Mouse (Mus musculus) inflammation-experienced regulatory T-cells, adult 6 months (primary cell): ENCODE data around the gene Ubl3. TPM values are rescaled to one million over a fixed set of nuclear protein-coding genes. Genes with fewer than 3 reads are reported as not detected.

Experiments
- ATAC-seq: one replicate; pipeline ENCODE4 v1.8.0; 2017
- polyA plus RNA-seq, 3 experiments: library from polyadenylated mRNA; unstranded; fragments of 100-300 nt; shearing (Covaris generic); gene quantifications; one replicate each; pipeline ENCODE4 v1.2.1; 2017

Ubl3 gene
- polyA plus RNA-seq: 10 to 100 TPM; 84.6 to 85.6 (median 85.1) TPM

DNA sequence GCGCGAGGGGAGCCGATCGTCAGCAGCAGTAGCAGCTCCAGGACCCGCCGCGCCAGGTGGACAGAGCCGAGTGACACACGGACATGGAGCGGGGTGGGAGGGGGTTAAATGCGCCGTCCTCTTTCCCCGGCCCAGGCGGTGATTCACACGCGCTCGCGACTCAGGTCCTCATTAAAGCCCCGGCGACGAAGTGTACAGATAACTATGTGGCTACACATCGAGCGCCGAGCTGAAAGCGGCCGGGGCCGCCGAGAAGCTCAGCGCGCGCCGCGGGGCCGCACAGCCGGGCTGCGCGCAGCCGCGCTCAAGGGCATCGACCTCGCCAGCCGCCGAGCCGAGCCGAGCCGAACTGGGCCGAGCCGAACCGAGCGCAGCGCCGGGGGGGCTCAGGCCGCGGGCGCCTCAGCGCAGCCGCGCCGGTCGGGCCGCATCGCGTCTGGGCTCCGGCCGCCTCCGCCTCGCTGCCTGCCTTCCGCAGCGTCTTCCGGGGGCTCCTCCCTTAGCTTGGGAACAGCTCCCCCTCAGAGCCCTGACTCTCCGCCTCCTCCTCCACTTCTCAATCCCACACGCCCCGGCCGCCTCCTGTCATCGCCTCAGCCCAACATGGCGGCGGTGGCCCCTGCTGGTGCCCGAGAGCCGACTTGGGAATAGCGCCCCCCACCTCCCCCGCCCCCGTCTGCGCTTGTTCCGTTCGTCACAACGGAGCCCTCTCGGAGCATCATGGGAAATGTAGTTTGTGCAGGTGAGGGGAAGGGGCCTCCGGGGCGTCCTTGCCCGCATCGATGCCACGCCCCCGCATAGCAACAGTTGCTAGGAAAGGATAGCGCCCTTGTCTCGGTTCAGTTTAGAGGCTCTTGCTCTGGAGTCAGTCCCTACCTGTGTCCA, at the start of gene Ubl3:
Ubl3 (minus strand) TSS at position 603 of the 885 bp plus-strand sequence.
- ATAC-seq: peak; percentile 63

DNA sequence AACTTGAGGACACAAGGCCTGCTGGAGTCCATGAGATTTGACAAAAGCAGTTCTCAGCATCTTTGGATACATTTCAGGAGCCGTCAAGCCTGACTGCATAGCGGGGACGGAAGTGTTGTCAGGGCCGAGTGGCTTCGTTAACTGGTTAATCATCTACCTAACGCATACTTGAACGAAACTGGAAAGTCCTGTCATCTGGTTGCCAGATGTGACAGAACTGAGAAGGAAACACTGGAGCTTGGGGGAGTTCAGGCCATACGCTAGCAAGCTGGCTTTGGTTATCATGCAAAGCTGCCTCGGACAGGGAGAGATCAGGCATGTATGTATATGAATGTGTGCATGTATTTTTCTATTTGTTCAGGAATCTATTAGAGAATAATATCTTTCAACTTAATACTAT, 45.8 kb upstream of the Ubl3 start:
- no peak for ATAC-seq

DNA sequence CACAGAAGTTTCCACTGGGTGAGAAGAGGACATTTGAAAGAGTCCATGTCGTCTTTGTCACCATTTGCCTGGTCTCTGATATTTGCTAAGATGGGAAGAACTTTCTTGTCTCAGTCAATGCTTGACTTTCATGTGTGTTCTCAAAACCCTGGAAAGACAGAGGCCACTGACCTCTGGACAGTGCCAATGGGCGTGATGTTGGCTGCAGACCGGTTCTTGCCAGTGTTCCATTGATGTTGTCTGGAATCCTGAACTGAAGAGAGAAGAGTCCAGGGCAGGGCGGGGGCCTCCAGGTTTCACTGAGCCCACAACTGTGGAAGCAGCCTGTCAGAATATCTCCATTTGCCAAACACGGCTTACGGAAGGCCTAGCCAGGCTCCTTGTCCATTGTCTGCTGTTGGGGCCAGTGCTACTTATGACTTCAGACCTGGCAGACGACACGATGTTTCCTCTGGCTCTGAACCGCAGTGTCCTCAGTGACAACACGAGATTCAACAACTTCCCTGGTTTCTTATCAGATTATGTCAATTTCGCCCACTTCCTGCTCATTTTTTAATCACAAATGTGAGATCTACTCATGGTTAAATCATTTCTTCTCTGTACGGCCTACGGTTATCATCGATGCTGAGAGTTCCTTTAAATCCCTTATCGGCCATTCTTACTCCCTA, 43.6 kb upstream of the Ubl3 start:
- peak; percentile 79 for ATAC-seq

DNA sequence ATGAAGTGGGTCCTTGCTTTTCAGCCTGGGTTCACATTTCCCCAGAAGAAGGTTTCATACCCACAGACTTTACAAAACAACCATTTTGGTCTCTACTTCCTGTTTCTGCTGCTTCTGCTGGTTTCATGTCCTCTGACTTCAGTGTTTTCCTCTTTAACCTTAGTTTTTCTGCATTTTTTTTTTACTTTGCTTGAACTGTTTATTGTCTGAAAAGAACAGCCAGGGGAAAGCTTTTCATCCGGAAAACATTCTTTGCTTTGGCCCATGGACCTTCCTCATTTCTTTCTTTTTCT, 42.8 kb upstream of the Ubl3 start:
- ATAC-seq: peak; percentile 41

DNA sequence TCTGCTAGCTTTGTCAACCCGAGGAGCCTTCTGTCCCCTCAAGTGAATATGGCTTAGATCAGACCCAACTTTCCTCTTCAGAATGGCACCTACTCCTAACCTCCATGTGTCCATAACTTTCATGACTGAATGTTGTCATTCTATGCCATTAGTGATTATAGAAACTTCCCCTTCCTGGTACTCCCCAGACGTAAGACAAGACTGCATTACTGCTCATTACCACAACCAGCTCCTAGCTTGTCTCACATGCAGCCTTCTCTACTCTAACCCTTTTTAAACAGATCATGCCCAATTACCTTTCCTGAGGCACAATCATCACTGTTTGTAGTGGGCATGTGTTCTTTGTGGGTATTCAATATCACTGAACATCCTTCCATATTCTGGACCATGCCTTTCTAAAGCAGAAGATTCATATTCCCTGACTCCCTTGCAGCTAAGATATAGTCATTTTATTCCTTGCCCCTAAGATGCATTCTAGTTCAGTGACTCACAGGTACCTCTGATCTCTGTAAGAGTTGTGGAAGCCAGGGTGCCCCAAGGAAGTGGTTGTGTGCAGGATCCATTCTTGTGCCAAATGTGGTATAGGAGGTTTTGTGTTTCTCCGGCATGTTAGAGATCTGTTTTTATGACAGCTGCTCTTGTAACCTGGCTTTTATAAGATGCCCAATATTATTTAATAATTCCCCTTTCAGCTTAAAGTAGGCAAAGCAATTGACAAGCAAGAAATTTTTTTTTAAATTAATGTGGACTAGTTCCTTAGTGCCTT, 42.3 kb upstream of the Ubl3 start:
- ATAC-seq: peak; percentile 66

DNA sequence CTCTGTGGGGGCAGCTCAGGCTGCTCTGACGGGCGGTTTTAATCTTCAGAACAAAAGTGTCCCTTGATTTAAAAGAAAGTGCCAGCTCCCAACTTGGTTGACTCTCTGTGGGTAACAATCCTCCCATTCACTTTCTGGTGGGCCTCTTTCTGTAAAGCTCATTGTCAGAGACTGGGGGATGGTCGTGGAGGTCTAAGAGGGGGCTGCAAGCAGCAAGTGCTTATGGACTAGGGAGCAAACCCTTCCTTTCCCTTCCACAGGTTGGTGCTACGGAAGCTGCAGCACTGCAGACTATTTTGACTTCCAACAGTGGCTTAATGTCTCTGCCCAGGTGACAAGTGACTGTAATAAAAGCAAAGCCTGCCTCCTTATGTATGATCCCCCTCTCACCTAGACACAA, 41.0 kb upstream of the Ubl3 start:
- ATAC-seq: no peak

DNA sequence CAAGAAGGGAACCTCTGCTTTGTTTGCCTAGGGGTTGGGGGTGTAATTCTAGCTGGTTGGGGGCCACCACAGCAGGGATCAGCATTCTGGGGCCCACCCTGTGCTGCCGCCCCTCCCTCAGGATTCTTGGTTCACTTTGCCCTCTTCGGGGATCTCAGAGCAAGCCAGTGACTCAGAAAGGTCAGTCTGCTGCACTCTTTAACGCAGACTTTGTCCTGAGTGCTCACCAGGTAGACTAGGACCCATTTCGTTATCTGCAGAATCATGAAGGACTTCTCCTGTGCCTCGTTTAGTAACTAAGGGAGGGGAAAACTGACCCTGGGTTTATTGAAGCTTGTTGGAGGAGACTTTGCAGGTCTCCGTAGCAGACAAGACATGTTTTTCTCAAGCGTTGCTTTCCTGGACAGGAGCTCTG, 38.9 kb upstream of the Ubl3 start:
- no peak for ATAC-seq

DNA sequence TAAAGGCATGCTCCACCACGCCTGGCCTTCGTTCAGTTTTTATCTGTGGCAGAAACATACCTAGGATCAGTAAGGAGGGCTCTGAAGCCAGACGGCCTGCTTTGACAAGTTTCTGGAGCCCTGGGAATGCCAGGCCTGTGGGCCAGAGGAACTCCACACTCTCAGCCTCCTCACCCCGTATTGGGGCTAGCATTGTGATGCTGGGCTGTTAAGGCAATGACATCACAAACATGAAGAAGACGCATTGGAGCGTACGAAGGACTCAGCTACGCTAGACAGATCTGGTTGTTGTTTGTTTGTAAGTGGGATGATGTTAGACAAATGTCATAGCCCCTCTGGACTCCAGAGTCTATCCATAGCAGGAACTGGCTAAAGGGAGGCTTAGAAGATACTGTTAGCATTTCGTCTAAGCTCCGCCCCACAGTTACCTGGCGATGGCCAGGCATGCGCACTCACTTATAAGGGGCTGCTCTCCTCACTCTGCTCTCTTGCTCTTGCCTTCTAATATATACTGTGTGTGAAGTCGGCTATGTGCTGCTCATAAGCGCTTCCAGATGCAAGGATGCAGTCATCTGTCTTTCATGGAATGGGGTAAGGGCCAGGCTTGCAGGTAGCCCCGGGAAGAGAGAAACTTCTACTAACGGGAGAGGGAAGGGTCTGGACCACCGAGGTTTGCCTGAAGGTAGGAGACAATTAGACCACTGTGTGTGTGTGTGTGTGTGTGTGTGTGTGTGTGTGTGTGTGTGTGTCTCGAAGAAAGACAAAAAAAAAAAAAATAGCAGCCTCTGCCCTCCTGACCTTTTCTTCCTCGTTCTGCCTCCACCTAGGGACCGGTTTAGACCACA, 38.2 kb upstream of the Ubl3 start:
- ATAC-seq: no peak

DNA sequence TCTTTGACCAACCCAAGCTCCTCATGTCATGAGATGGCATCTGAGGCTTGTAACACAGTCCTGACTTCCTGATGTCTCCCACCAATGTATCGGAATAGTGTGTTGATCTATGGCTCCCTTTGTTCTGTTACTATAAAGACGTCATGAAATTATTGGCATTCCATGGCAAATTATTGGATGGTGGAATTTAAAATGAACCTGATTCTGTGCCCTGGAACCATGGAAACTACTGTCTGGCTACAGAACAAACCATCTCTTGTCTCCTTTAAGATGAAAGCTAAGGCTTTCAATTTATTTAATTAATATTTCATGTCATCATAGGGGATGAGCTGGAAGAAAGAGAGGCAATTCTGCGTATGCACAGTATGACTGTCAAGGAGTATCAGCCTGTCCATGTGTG, 36.4 kb upstream of the Ubl3 start:
- ATAC-seq: no peak

DNA sequence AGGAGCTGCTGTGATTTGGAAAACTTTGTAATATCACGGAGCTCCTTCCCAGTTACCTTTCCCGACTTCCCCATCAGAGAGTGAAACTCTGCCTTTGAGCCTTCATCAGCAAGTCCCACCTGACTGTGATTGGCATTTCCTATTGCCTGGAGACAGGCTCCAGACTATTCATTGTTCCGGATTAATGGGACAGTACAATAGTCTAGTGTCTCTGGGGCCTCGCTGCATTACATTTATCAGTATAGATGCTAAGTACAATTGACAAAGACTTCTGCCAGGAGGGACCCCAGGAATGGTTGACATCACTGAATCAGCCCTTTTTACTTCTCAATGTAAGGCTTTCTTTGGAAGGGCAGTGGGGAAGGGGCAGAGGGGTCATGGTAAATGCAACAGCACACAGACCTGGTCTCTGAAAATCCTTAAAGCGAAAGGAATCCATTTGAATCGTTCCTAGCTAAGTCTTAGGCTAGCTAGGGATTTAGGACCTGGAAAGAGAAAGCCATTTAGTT, 35.6 kb upstream of the Ubl3 start:
- no peak for ATAC-seq

DNA sequence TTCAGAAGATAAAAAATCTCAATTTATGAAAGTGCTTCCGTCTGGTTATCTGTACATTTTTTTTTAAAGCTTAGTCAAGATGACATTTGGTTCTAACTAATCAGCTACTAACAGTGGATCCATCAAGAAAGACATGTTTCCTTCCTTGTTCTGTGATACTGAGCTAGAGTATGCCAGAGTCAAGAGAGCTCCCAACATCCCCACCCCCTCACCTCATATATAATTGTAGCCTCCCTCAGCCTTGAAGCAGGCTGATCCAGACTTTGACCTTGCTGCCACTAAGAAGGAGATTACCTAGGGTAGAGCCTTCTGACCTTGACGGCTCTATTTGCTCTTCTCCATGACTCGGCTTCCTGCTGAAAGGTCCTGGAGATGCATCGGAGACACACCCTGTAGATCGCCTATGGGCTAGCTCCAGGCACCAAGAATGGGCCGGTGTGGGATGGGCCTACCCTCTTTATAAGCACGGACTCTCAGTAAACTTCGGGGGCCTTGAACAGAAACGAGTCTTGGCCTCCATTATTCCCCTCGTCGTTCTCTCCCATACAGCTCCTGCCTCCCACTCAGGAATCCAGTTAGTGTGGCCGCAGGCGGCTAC, 27.9 kb upstream of the Ubl3 start:
- ATAC-seq: no peak

DNA sequence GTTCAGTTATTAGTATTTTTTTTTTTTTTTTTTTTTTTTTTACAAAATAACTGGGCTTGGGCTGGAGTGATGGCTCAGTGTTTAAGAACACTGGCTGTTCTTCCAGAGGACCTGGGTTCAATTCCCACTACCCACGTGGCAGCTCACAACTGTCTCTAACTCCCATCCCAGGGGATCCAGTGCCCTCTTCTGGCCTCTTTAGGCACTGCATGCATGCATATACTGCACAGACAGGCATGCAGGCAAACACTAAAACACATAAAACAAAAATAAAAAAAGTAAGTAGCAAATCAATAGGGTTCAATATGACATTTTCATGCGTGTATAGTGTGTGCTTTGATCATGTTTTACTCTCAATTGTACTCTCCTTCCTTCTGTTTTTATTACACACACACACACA, 26.6 kb upstream of the Ubl3 start:
- ATAC-seq: no peak

DNA sequence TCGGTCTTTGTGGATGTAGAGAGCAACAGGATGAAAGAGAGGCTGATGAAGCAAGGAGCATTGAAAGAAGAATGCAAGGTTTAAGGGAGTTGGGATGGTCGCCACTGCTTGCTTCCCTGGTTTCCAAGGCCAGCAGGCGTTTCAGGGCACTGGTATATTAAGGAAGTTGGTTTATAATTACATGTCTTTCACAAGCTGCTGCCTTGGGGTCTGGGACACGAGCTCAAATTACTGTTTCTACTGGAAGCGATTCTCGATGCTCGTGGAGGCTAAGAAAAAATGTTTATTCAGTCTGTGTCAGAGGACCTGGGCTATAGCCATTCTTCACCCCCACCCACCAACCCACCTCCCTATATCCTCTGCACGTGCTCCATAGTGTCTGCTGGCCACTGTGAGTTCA, 25.8 kb upstream of the Ubl3 start:
- ATAC-seq: no peak

DNA sequence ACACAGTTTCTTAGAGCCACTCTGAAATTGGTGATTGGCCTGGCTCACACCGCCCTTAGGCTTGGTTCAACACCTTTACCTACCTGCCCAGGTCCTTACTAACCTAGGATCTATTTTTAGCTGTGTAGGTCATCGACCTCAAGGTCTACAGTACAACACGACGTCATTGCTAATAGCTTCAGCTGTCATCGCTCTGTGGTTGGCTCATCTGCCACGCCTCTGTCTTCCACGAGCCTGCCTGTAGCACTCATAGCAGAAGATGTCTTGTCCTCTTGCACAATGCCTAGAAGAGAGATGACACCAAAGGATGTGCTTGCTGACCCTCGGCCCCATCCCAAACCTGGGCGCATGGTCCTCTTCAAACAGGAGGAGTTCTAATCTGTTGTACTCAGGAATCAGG, 24.7 kb upstream of the Ubl3 start:
- ATAC-seq: no peak

DNA sequence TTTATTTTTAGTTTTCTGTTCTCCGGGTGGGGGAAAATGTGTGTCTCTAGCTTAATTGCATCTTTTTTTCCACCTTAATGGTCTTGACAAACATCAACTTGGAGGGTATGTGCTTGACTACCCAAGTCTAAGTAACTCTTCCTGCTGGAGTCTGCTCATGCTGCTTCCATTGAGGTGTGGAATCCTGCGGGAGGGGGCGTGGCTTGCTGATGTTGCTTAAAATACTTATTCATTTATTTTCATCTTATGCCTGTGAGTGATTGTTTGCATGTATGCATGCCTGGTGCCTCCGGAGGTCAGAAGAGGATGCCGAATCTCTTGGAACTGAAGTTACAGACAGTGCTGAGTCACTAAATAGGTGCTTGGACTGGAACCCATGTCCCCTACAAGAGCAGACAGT, 22.6 kb upstream of the Ubl3 start:
- no peak for ATAC-seq

DNA sequence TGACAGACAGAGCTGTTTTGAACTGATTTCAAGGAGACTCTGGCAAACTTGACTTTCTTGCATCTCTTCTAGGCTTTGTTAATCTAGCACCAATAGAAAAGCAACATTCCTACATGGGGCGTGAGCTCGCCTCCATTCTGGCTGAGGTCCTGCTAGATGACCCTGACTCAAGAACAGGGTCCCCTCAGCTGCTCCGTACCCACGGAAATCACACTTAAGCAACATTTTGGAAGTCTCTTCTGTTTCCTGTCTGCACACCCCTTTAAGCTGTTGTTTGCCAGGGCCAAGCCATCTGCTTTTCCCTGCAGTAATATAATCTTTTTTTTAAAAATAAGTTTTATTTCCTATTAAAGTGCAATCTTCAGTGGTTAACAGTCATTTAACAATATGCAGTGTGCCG, 20.1 kb upstream of the Ubl3 start:
- ATAC-seq: no peak

DNA sequence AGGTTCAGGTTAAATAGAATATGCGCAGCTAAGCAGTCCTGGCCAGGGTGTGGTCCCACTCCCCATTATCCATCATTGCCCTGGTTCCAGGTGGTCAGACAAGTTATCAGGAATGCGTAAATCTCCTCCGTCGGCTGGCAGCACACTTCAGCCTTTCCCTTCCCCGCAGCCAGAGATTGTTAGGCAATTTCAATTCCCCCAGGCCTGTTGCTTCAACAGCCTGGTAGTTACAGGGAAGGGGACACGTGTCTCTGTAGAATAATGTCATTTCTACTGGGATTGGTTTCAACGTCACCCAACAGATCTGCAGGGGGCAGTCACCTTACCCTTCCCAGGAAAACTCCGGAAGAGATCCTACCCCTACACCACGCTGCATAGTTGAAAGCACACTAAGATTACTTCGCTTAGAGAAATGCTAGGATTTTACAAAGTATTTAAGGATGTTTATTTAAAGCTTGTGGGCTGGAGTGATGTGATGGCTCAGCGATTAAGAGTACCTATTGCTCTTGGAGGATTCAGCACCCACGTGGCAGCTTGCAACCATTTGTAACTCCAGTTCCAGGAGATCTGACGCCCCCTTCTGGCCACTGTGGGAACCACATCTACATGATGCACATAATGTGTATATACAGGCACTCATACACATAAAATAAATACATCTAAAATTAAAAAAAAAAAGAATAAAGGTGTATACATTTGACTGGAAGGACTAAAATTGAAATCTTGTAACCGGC, 18.1 kb upstream of the Ubl3 start:
- no peak for ATAC-seq

DNA sequence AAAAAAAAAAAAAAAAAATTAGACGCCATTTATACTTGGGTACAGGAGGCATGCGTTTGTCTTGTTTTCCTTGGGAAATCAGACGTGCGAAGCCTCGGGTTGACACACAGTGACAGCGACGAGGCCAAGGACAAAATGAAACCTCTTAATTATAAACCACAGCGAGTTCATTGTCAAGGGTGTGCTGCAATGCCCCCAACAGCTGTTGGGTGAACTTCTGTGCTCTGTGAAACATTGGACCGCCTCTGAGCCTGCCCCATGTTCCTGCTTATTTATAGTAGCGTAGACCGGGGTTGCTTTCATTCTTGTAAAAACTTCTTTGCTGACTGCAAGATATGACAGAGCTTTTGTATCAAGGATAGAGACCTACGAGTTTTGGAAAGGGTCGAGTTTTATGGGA, 16.9 kb upstream of the Ubl3 start:
- ATAC-seq: no peak

DNA sequence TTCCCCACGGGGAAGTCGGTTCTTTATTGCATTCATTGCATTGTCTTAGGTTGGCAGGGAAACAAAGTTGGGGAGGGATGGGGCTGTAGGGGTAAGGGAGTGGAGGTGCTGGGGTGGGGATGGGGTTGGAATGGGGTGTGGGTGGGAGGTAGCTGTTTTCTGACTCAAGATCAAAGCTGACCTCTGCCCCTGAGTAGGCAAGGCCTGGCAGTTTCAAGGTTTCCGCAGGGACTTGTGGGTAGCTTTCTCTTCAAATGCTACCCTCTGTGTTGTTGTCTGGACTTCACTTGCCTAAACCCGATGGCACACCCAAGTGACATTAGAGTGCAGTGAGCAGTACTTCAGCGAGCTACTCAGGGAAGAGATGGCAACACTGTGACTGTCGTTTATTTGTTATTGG, 13.0 kb upstream of the Ubl3 start:
- ATAC-seq: no peak

DNA sequence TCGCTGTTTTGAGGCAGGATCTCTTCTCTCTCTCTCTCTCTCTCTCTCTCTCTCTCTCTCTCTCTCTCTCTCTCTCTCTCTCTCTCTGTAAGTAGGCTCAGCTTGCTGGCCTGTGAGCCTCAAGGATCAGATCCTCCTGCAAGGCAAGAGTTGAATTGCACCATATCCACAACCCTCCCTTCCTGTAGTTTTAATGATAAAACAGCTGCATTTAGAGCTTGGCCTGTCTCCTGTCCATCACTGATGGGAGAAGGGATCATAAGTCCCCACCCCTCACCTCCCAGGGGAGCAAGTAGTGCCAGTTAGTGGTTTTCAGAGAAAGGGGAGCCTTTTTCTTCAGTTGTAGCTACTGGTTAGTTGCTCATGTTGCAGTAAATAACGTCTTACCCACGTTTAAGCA, 11.5 kb upstream of the Ubl3 start:
- ATAC-seq: no peak

DNA sequence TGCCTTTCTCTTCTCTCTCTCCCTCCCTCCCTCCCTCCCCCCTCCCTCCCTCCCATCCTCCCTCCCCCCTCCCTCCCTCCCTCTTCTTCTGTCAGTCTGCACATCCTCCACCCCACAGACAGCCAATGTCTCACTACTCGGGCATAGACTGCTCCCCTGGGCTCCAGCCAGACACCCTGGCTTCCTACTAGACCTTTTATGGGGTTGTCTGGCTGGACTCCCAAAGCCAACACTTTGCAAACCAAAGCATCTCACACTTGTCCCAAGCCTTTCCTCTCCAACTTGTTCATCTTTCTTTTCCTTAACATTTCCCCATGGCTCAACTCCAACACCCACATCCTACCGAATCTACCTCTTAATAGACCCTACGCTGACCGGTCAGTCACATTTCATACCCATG, 10.7 kb upstream of the Ubl3 start:
- no peak for ATAC-seq
